Mouse (Mus musculus) limb, embryonic 14.5 days (tissue): Measurements from ENCODE around the gene Ppp2r3a. TPM values are rescaled to one million over a fixed set of nuclear protein-coding genes. Genes with fewer than 3 reads are reported as not detected.

Source experiments
- ATAC-seq: fragments of 200-750 bp; cut with Nextera tagmentation; 2 replicates; pipeline ENCODE4 v1.8.0; 2017; ENCODE audit warnings: low read depth, moderate number of reproducible peaks, moderate TSS enrichment; ENCODE audit not compliant: low FRiP score
- DNase-seq: peaks from one replicate; pipeline ENCODE4 v3.0.0-alpha.2; 2015; ENCODE audit warnings: low spot score
- H3K27ac ChIP-seq: fragments of 300-500 bp; sonication (generic); replicated peaks from 2 replicates; pipeline ENCODE4 v1.5.1; 2014; ENCODE audit warnings: low read depth, mild to moderate bottlenecking, low read length, moderate library complexity, mixed read lengths
- H3K27me3 ChIP-seq: fragments of 300-500 bp; sonication (generic); 2 replicates; pipeline ENCODE4 v1.6.1; 2014; ENCODE audit warnings: low read length, mixed read lengths; ENCODE audit not compliant: control insufficient read depth, insufficient read depth
- H3K36me3 ChIP-seq: fragments of 300-500 bp; sonication (generic); 2 replicates; pipeline ENCODE4 v1.6.1; 2014; ENCODE audit warnings: mild to moderate bottlenecking, low read length, moderate library complexity, mixed read lengths; ENCODE audit not compliant: control insufficient read depth, insufficient read depth
- H3K4me1 ChIP-seq: fragments of 300-500 bp; sonication (generic); 2 replicates; pipeline ENCODE4 v1.6.1; 2014; ENCODE audit warnings: antibody characterized with exemption, low read length, mixed read lengths; ENCODE audit not compliant: control insufficient read depth, insufficient read depth
- H3K4me2 ChIP-seq: fragments of 300-500 bp; sonication (generic); replicated peaks from 2 replicates; pipeline ENCODE4 v1.6.1; 2014; ENCODE audit warnings: low read depth, mild to moderate bottlenecking, low read length, moderate library complexity; ENCODE audit not compliant: severe bottlenecking
- H3K4me3 ChIP-seq: fragments of 300-500 bp; sonication (generic); replicated peaks from 2 replicates; pipeline ENCODE4 v1.5.1; 2014; ENCODE audit warnings: low read length
- H3K9ac ChIP-seq: fragments of 300-500 bp; sonication (generic); 2 replicates; pipeline ENCODE4 v1.6.1; 2014; ENCODE audit warnings: mild to moderate bottlenecking, low read depth, low read length, moderate library complexity; ENCODE audit not compliant: severe bottlenecking
- H3K9me3 ChIP-seq: fragments of 300-500 bp; sonication (generic); 2 replicates; pipeline ENCODE4 v1.6.1; 2016; ENCODE audit warnings: low read length; ENCODE audit not compliant: control insufficient read depth
- POLR2A ChIP-seq: fragments of 200-500 bp; IDR thresholded peaks from 2 replicates; pipeline ENCODE4 v1.8.0; 2012; ENCODE audit warnings: inconsistent platforms, mild to moderate bottlenecking, moderate library complexity, borderline replicate concordance; ENCODE audit not compliant: insufficient read depth, insufficient read length; ENCODE audit errors: extremely low read depth
- WGBS: fragments of 180-500 bp; shearing (Covaris S2); extraction: QIAGEN DNeasy Blood & Tissue Kit; methylation state at CpG from one replicate; pipeline ENCODE4 v1.1.7; 2014; 5-methylcytosine and 5-hydroxymethylcytosine counted together
- polyA plus RNA-seq, 2 experiments: library from polyadenylated mRNA; depleted of rRNA in 1 of 2; stranded (reverse) in 1 of 2; unstranded in 1 of 2; fragments of >200 nt; fragmentation: Nextera tagmentation in 1 of 2; extraction: Ambion mirVana in 1 of 2; gene quantifications; 2 replicates each; pipeline versions ENCODE4 v1.2.1 to v1.2.3; 2012 to 2014

Gene Ppp2r3a
- polyA plus RNA-seq, 2 experiments, result 18.0 to 22.0 TPM

GRCm38 (mm10) chr9:101265546-101265945 lies 14.0 kb upstream of the Ppp2r3a start:
- H3K36me3 ChIP-seq, result no peaks in the 10 kb centered on the region
- TF ChIP-seq POLR2A, result no peak
- peaks cover 12% of the 10 kb centered on the region for H3K4me1 ChIP-seq
- H3K4me3 ChIP-seq, result no peak overlapping the region
- H3K4me2 ChIP-seq, result 0 out of 2 replicates have a peak overlapping the region, but pooled peaks have one; percentile 11
- 0 out of 2 replicates have a peak overlapping the region, but pooled peaks have one; percentile 1 for H3K27ac ChIP-seq
- H3K9ac ChIP-seq, result no peak overlapping the region
- WGBS, result 18% methylated on average over 6 of the region's 6 CpGs
- no peak for ATAC-seq
- no peaks in the 10 kb centered on the region for H3K9me3 ChIP-seq
- H3K27me3 ChIP-seq, result no peaks in the 10 kb centered on the region
- peak; percentile 72 for DNase-seq

- ATAC-seq (no peak), DNase-seq (no peak)
- Histone ChIP-seq H3K27me3 (no peaks in the 10 kb centered on the region), H3K36me3 (no peaks in the 10 kb centered on the region), H3K9ac (no peak overlapping the region), H3K4me3 (no peak overlapping the region), H3K27ac (no peak overlapping the region), H3K9me3 (no peaks in the 10 kb centered on the region), H3K4me1 (peaks cover 12% of the 10 kb centered on the region), H3K4me2 (no peak overlapping the region)
- no peak for TF ChIP-seq POLR2A
- whole genome bisulfite sequencing, result 92% methylated on average over 3 of the region's 3 CpGs
Observed at GRCm38 (mm10) chr9:101262815-101263214, 11.2 kb upstream of the Ppp2r3a start.

- 52% methylated on average over 11 of the region's 11 CpGs for WGBS
- no peak for TF ChIP-seq POLR2A
- Histone ChIP-seq H3K36me3 (no peaks in the 10 kb centered on the region), H3K9me3 (no peaks in the 10 kb centered on the region), H3K4me1 (peaks cover 12% of the 10 kb centered on the region), H3K27me3 (no peaks in the 10 kb centered on the region), H3K27ac (no peak overlapping the region), H3K9ac (no peak overlapping the region), H3K4me3 (no peak overlapping the region), H3K4me2 (no peak overlapping the region)
- no peak for DNase-seq
- ATAC-seq, result no peak
Observed at GRCm38 (mm10) chr9:101261989-101262571, 10.5 kb upstream of the Ppp2r3a start.

GRCm38 (mm10) chr9:101261443-101261842 lies 9.8 kb upstream of the Ppp2r3a start:
- no peaks in the 10 kb centered on the region for H3K9me3 ChIP-seq
- H3K36me3 ChIP-seq, result no peaks in the 10 kb centered on the region
- no peaks in the 10 kb centered on the region for H3K27me3 ChIP-seq
- TF ChIP-seq POLR2A, result no peak
- H3K4me1 ChIP-seq, result peaks cover 12% of the 10 kb centered on the region
- WGBS, result 64% methylated on average over 4 of the region's 4 CpGs
- DNase-seq (no peak), ATAC-seq (no peak)
- H3K4me3 ChIP-seq, result no peak overlapping the region
- no peak overlapping the region for H3K9ac ChIP-seq
- no peak overlapping the region for H3K4me2 ChIP-seq
- no peak overlapping the region for H3K27ac ChIP-seq

GRCm38 (mm10) chr9:101253136-101253535 lies 1.5 kb upstream of the Ppp2r3a start:
- H3K4me2 ChIP-seq, result no peak overlapping the region
- no peak overlapping the region for H3K27ac ChIP-seq
- no peak overlapping the region for H3K4me3 ChIP-seq
- H3K27me3 ChIP-seq, result no peaks in the 10 kb centered on the region
- TF ChIP-seq POLR2A, result no peak
- WGBS, result 76% methylated on average over 3 of the region's 3 CpGs
- H3K9me3 ChIP-seq, result no peaks in the 10 kb centered on the region
- H3K9ac ChIP-seq, result no peak overlapping the region
- H3K36me3 ChIP-seq, result no peaks in the 10 kb centered on the region
- no peak for ATAC-seq
- no peak for DNase-seq
- H3K4me1 ChIP-seq, result peaks cover 13% of the 10 kb centered on the region
